Mouse (Mus musculus): ENCODE data around the gene Anxa5. TPM values are rescaled to one million over a fixed set of nuclear protein-coding genes. Genes with fewer than 3 reads are reported as not detected.
A peak's percentile ranks its signal among the peaks of the same experiment; 100 is the strongest.

Gene Anxa5
- polyA plus RNA-seq, 1 experiment from 2014 or later: 106 TPM

GRCm38 (mm10) chr3:36461819-36462218 lies 13.9 kb downstream of the Anxa5 start:
- no peaks in the 10 kb centered on the region for H3K9me3 ChIP-seq (replicated peaks)
- no peak for DNase-seq (ENCODE audit: low spot score)
- no peaks in the 10 kb centered on the region for H3K4me1 ChIP-seq
- no peak overlapping the region for H3K27ac ChIP-seq (replicated peaks)
- no peaks in the 10 kb centered on the region for H3K27me3 ChIP-seq (ENCODE audit: low read depth, poor library complexity, severe bottlenecking)
- whole genome bisulfite sequencing: 91% methylated on average over 5 of the region's 5 CpGs
- no peaks in the 10 kb centered on the region for H3K36me3 ChIP-seq
- H3K4me3 ChIP-seq: no peak overlapping the region

DNA sequence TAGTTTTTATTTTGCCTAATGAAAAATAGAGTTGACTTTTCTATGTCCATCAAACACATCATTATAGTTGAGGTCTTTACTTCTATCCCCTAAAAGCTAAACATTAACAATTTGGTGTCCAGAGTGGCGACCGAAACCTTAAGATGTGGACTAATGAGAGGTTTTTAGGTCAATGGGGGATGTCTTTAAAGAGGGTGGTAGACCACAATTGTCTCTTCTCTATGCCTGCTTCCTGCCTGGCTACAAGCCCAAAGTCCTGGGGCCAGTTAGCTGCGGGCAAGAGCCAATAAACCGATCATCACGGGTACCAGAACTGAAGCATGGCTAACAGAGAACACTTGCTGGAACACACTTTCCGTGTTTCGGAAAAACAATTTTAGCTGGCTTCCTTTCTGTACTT lies 15.0 kb downstream of the Anxa5 start:
- H3K36me3 ChIP-seq: 0 out of 2 replicates have a peak, but pooled peaks cover 1% of the 10 kb centered on the region
- no peaks in the 10 kb centered on the region for H3K9me3 ChIP-seq (replicated peaks)
- WGBS: 95% methylated on average over 7 of the region's 7 CpGs
- H3K4me1 ChIP-seq: no peaks in the 10 kb centered on the region
- DNase-seq (ENCODE audit: low spot score): no peak
- no peak overlapping the region for H3K4me3 ChIP-seq
- no peaks in the 10 kb centered on the region for H3K27me3 ChIP-seq (ENCODE audit: low read depth, poor library complexity, severe bottlenecking)
- no peak overlapping the region for H3K27ac ChIP-seq (replicated peaks)

DNA sequence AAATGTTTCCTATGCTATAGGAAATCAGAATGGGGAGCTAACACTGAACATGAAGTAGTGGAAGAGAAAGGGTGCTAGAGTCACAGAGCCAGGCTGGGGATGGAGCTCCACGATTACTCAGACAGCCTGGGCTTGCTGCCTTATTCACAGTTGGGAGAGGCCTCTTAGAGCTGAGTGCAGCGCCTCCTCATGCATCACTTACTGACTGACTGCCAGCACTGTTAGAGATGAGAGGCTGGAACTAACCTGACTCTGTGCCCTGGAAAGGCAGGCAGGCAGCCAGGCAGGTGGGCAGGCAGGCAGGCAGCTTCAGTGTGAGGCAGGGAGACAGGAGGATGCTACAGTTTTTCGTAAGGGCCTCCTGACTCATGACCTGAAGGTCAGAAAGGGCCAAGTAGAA lies 20.1 kb downstream of the Anxa5 start:
- no peak for DNase-seq (ENCODE audit: low spot score)
- H3K4me1 ChIP-seq: no peaks in the 10 kb centered on the region
- H3K27me3 ChIP-seq (ENCODE audit: low read depth, poor library complexity, severe bottlenecking): no peaks in the 10 kb centered on the region
- 84% methylated on average over 3 of the region's 3 CpGs for WGBS
- no peak overlapping the region for H3K4me3 ChIP-seq
- H3K36me3 ChIP-seq: 0 out of 2 replicates have a peak, but pooled peaks cover 4% of the 10 kb centered on the region
- H3K27ac ChIP-seq (replicated peaks): no peak overlapping the region
- H3K9me3 ChIP-seq (replicated peaks): no peaks in the 10 kb centered on the region

GRCm38 (mm10) chr3:36455124-36455523 lies 20.6 kb downstream of the Anxa5 start:
- DNase-seq (ENCODE audit: low spot score): no peak
- WGBS: 93% methylated on average over 8 of the region's 8 CpGs

GRCm38 (mm10) chr3:36452502-36452901 lies 23.2 kb downstream of the Anxa5 start:
- Histone ChIP-seq H3K27me3 (ENCODE audit: low read depth, poor library complexity, severe bottlenecking) (no peaks in the 10 kb centered on the region), H3K9me3 (replicated peaks) (no peaks in the 10 kb centered on the region), H3K4me1 (peaks cover 13% of the 10 kb centered on the region), H3K4me3 (no peak overlapping the region), H3K36me3 (0 out of 2 replicates have a peak, but pooled peaks cover 4% of the 10 kb centered on the region), H3K27ac (replicated peaks) (no peak overlapping the region)
- no peak for DNase-seq (ENCODE audit: low spot score)
- 89% methylated on average over 1 of the region's 1 CpGs for WGBS

More at GRCm38 (mm10) chr3:36455124-36455523, 20.6 kb downstream of the Anxa5 start:
- no peaks in the 10 kb centered on the region for H3K9me3 ChIP-seq (replicated peaks)
- no peak overlapping the region for H3K4me3 ChIP-seq
- H3K36me3 ChIP-seq: 0 out of 2 replicates have a peak, but pooled peaks cover 4% of the 10 kb centered on the region
- H3K4me1 ChIP-seq: peaks cover 2% of the 10 kb centered on the region; the same call in 1 of the 2 replicates
- no peak overlapping the region for H3K27ac ChIP-seq (replicated peaks)
- H3K27me3 ChIP-seq (ENCODE audit: low read depth, poor library complexity, severe bottlenecking): no peaks in the 10 kb centered on the region

DNA sequence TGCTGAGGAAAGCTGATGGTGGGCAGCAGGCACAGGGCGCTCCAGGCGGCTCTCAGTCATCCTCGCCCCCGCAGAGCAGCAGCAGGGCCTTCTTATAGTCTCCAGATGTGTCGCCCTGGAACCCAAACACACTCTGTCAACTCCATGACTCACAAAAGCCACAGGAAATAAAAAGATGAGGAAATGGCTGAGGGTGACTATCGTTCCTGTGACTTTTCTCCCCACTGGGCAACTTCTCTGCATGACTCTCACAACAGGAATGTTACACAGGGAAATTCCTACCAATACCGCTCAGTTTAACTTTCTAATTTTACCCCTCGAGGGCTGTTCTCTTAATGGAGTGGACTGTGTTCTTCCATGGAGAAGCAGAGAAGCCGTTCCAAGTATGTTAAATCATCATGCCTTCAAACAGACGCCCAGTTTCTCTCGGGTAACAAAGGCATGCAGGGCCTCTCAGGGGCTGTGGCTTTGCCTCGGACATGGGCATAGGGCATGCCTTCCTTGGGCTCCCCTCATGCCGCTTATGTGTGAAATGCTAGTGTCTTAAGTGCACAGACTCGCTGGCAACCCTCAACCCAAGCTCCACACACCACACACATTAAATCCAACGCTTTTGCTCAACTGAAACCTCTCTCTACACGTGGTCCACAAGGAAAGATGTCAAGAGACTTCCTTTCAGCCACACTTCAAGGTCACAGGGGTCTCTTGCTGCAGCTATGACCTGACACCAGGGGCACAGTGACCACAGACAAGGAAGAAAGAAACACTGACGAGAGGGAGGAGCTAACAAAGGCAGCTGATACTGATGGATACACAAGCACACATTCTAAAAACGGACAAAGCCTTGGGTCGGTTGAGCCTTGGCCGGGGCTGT lies 26.2 kb downstream of the Anxa5 start:
- Histone ChIP-seq H3K4me1 (peaks cover 13% of the 10 kb centered on the region), H3K36me3 (no peaks in the 10 kb centered on the region), H3K27me3 (ENCODE audit: low read depth, poor library complexity, severe bottlenecking) (no peaks in the 10 kb centered on the region), H3K27ac (replicated peaks) (no peak overlapping the region; the same call in 1 of the 2 replicates), H3K9me3 (replicated peaks) (no peaks in the 10 kb centered on the region), H3K4me3 (no peak overlapping the region)
- peak; percentile 19 for DNase-seq (ENCODE audit: low spot score)
- WGBS: 42% methylated on average over 20 of the region's 20 CpGs

DNA sequence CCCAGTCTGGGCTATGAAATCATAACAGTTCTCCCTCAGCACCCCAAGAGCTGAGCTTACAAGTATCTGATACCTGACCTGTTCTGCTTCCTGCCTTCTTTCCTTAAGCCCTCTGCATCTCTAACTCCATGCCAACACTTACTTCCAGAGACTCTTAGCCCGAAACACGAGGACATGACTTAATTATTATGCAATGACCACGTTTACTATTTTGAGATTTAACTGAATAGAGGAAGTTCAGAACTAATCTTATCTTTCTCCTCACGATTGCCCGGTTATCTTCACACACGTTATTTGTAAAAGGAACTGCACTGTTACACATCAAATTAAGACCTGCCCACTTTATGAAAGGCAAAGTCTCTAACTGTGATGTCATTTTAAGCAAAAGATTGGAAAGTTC lies 28.8 kb downstream of the Anxa5 start:
- Histone ChIP-seq H3K9me3 (replicated peaks) (no peaks in the 10 kb centered on the region), H3K4me3 (no peak overlapping the region), H3K4me1 (peaks cover 19% of the 10 kb centered on the region), H3K36me3 (no peaks in the 10 kb centered on the region), H3K27me3 (ENCODE audit: low read depth, poor library complexity, severe bottlenecking) (no peaks in the 10 kb centered on the region), H3K27ac (replicated peaks) (no peak overlapping the region)
- DNase-seq (ENCODE audit: low spot score): no peak
- WGBS: 83% methylated on average over 6 of the region's 6 CpGs

GRCm38 (mm10) chr3:36446506-36446905 lies 29.2 kb downstream of the Anxa5 start:
- Histone ChIP-seq H3K4me1 (peaks cover 19% of the 10 kb centered on the region), H3K27me3 (ENCODE audit: low read depth, poor library complexity, severe bottlenecking) (no peaks in the 10 kb centered on the region), H3K27ac (replicated peaks) (no peak overlapping the region), H3K4me3 (no peak overlapping the region), H3K9me3 (replicated peaks) (no peaks in the 10 kb centered on the region), H3K36me3 (no peaks in the 10 kb centered on the region)
- DNase-seq (ENCODE audit: low spot score): no peak
- WGBS: 84% methylated on average over 5 of the region's 5 CpGs

DNA sequence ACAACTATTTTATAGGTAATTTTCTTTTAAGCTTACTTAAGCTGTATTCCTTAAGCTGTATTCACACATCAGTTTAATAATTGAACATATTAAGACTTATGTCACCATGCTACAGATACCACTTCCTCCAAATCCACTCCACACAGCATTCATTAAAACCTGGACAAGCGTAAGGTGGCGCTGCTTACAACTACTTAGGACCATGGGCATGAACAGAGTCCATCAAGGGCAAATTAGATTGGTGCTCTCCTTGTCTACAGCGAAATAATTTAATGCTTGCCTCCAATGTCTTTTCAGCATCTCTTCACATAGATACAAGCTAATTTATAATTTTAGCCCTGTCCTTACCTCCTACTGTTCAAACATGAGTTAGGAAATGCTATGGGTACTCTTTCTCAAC lies 29.7 kb downstream of the Anxa5 start:
- no peaks in the 10 kb centered on the region for H3K27me3 ChIP-seq (ENCODE audit: low read depth, poor library complexity, severe bottlenecking)
- H3K4me3 ChIP-seq: no peak overlapping the region
- WGBS: 97% methylated on average over 3 of the region's 3 CpGs
- H3K4me1 ChIP-seq: peaks cover 19% of the 10 kb centered on the region
- DNase-seq (ENCODE audit: low spot score): no peak
- no peaks in the 10 kb centered on the region for H3K36me3 ChIP-seq
- no peaks in the 10 kb centered on the region for H3K9me3 ChIP-seq (replicated peaks)
- no peak overlapping the region for H3K27ac ChIP-seq (replicated peaks)

DNA sequence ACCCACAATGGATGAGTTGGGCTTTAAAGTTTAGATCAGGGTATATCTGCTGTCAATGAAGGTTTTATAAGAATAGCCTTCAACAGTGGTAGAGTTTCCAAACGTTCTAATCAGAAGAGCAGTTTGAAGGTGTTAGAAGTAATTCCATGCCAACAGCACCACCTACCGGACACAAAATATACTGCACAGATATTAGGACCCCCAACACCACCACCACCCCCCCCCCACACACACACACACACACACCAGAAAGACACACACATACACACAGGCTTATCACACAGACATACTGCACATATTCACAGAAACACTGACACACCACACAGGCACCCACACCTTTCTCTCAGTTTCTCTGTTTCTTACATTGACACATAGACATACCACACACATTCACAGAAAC lies 33.3 kb downstream of the Anxa5 start:
- Histone ChIP-seq H3K9me3 (replicated peaks) (no peaks in the 10 kb centered on the region), H3K27me3 (ENCODE audit: low read depth, poor library complexity, severe bottlenecking) (no peaks in the 10 kb centered on the region), H3K36me3 (no peaks in the 10 kb centered on the region), H3K27ac (replicated peaks) (no peak overlapping the region), H3K4me3 (no peak overlapping the region), H3K4me1 (peaks cover 11% of the 10 kb centered on the region)
- peak; percentile 46 for DNase-seq (ENCODE audit: low spot score)
- WGBS: 4% methylated on average over 2 of the region's 2 CpGs

GRCm38 (mm10) chr3:36440280-36440679 lies 35.4 kb downstream of the Anxa5 start:
- no peak overlapping the region for H3K4me3 ChIP-seq
- WGBS: 82% methylated on average over 4 of the region's 4 CpGs
- H3K9me3 ChIP-seq (replicated peaks): no peaks in the 10 kb centered on the region
- H3K4me1 ChIP-seq: peaks cover 11% of the 10 kb centered on the region
- DNase-seq (ENCODE audit: low spot score): no peak
- no peak overlapping the region for H3K27ac ChIP-seq (replicated peaks)
- no peaks in the 10 kb centered on the region for H3K27me3 ChIP-seq (ENCODE audit: low read depth, poor library complexity, severe bottlenecking)
- H3K36me3 ChIP-seq: no peaks in the 10 kb centered on the region

GRCm38 (mm10) chr3:36430360-36430759 lies 45.3 kb downstream of the Anxa5 start:
- no peaks in the 10 kb centered on the region for H3K9me3 ChIP-seq (replicated peaks)
- H3K36me3 ChIP-seq: no peaks in the 10 kb centered on the region
- H3K4me3 ChIP-seq: no peak overlapping the region
- 82% methylated on average over 1 of the region's 1 CpGs for WGBS
- DNase-seq (ENCODE audit: low spot score): no peak
- no peaks in the 10 kb centered on the region for H3K4me1 ChIP-seq
- H3K27ac ChIP-seq (replicated peaks): no peak overlapping the region
- no peaks in the 10 kb centered on the region for H3K27me3 ChIP-seq (ENCODE audit: low read depth, poor library complexity, severe bottlenecking)

DNA sequence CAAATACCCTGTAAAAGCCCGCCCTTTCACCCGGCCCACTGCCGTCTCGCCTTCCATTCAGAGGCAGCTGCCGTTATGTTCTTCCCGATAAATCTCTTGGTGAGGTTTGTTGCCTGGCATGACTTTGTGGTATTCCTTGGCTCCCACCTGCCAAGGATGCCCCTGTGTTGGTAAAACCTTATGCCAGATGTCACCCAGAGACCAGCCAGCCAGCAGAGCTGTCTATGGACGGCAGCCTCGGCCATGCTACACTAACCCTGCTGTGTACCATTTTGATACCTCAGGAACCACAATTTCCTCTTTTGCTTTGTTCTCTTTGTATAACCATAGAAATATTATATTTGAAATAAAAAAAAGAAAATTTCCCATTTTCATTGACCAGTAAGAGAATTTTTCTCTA lies 48.3 kb downstream of the Anxa5 start:
- DNase-seq (ENCODE audit: low spot score): no peak
- 97% methylated on average over 8 of the region's 8 CpGs for WGBS
- Histone ChIP-seq H3K4me3 (no peak overlapping the region), H3K4me1 (no peaks in the 10 kb centered on the region), H3K27me3 (ENCODE audit: low read depth, poor library complexity, severe bottlenecking) (no peaks in the 10 kb centered on the region), H3K9me3 (replicated peaks) (no peaks in the 10 kb centered on the region), H3K36me3 (no peaks in the 10 kb centered on the region), H3K27ac (replicated peaks) (no peak overlapping the region)
